Mouse (Mus musculus): Measurements from ENCODE around the gene Fndc7. TPM values are rescaled to one million over a fixed set of nuclear protein-coding genes. Genes with fewer than 3 reads are reported as not detected.

Gene Fndc7
- total RNA-seq, 2 experiments from 2014 or later = not detected

- no peak for ATAC-seq (replicated peaks; ENCODE audit: low FRiP score, low TSS enrichment, poor library complexity, severe bottlenecking)
Measured at GRCm38 (mm10) chr3:108815631-108816030, 74.2 kb downstream of the Fndc7 start.

- no peak for ATAC-seq (replicated peaks; ENCODE audit: low FRiP score, low TSS enrichment, poor library complexity, severe bottlenecking)
Measured at GRCm38 (mm10) chr3:108810747-108811263, 79.0 kb downstream of the Fndc7 start.

- ATAC-seq (replicated peaks; ENCODE audit: low FRiP score, low TSS enrichment, poor library complexity, severe bottlenecking) = no peak
Measured at GRCm38 (mm10) chr3:108805622-108806021, 84.2 kb downstream of the Fndc7 start.

Other genes starting within 250 kb of the Fndc7 start
- gene Clcc1, start 236.1 kb downstream of the Fndc7 start, total RNA-seq (2014; fragmentation: Nextera tagmentation) = 24.2 and 34.0 TPM in 2 replicates
- gene Clcc1, start 236.1 kb downstream of the Fndc7 start, total RNA-seq (2017) = 82.8 and 91.3 TPM in 2 replicates
- gene Gpsm2, start 167.7 kb downstream of the Fndc7 start, total RNA-seq (2014; fragmentation: Nextera tagmentation) = 35.5 and 68.2 TPM in 2 replicates
- 31.2 and 56.2 TPM in 2 replicates for gene Gpsm2, start 167.7 kb downstream of the Fndc7 start, total RNA-seq (2017)
- gene Aknad1, start 150.3 kb downstream of the Fndc7 start, total RNA-seq (2014; fragmentation: Nextera tagmentation) = 1.3 and 2.0 TPM in 2 replicates
- gene Aknad1, start 150.3 kb downstream of the Fndc7 start, total RNA-seq (2017) = 1.0 TPM in 1 of 2 replicates, not detected in the other
- 46.7 and 47.5 TPM in 2 replicates for gene Stxbp3, start 49.5 kb downstream of the Fndc7 start, total RNA-seq (2014; fragmentation: Nextera tagmentation)
- gene Stxbp3, start 49.5 kb downstream of the Fndc7 start, total RNA-seq (2017) = 56.6 and 61.3 TPM in 2 replicates
- 138 and 220 TPM in 2 replicates for gene Prpf38b, start 21.7 kb upstream of the Fndc7 start, total RNA-seq (2014; fragmentation: Nextera tagmentation)
- 307 and 371 TPM in 2 replicates for gene Prpf38b, start 21.7 kb upstream of the Fndc7 start, total RNA-seq (2017)
- not detected in 2 replicates for gene Henmt1, start 49.9 kb upstream of the Fndc7 start, total RNA-seq (2014; fragmentation: Nextera tagmentation)
- gene Henmt1, start 49.9 kb upstream of the Fndc7 start, total RNA-seq (2017) = not detected in 2 replicates
- not detected in 2 replicates for gene Gm9857, start 50.4 kb upstream of the Fndc7 start, total RNA-seq (2014; fragmentation: Nextera tagmentation)
- gene Gm9857, start 50.4 kb upstream of the Fndc7 start, total RNA-seq (2017) = not detected in 2 replicates
- gene Fam102b, start 137.6 kb upstream of the Fndc7 start, total RNA-seq (2014; fragmentation: Nextera tagmentation) = 5.3 and 5.6 TPM in 2 replicates
- gene Fam102b, start 137.6 kb upstream of the Fndc7 start, total RNA-seq (2017) = 7.1 and 8.8 TPM in 2 replicates
- not detected in 2 replicates for gene Slc25a54, start 190.5 kb upstream of the Fndc7 start, total RNA-seq (2014; fragmentation: Nextera tagmentation)
- gene Slc25a54, start 190.5 kb upstream of the Fndc7 start, total RNA-seq (2017) = not detected in 2 replicates
- 13.5 and 18.8 TPM in 2 replicates for gene Slc25a24, start 233.1 kb upstream of the Fndc7 start, total RNA-seq (2014; fragmentation: Nextera tagmentation)
- 26.7 and 29.9 TPM in 2 replicates for gene Slc25a24, start 233.1 kb upstream of the Fndc7 start, total RNA-seq (2017)